Mouse (Mus musculus) cortical plate, adult 2 months (tissue): ENCODE data around the gene Rasa2.

Source experiments
- CTCF ChIP-seq: fragments of 200-500 bp; IDR thresholded peaks from 2 replicates; pipeline ENCODE4 v1.5.1; 2011; ENCODE audit warnings: mild to moderate bottlenecking, control low read depth, low read length; ENCODE audit not compliant: insufficient read depth; ENCODE audit errors: extremely low read depth
- POLR2A ChIP-seq: fragments of 200-500 bp; IDR thresholded peaks from 2 replicates; pipeline ENCODE4 v1.6.1; 2011; ENCODE audit warnings: mild to moderate bottlenecking, low read length, control low read depth; ENCODE audit not compliant: insufficient read depth; ENCODE audit errors: extremely low read depth

GRCm38 (mm10) chr9:96639451-96639850 is 8.0 kb upstream of the Rasa2 start:
- TF ChIP-seq CTCF (no peak), POLR2A (no peak)
